Mouse (Mus musculus) embryo, embryonic 11 days (tissue): ENCODE data around the gene Kcnmb4.
A peak's percentile ranks its signal among the peaks of the same experiment; 100 is the strongest.

Experiments
- DNase-seq: peaks from one replicate; pipeline ENCODE4 v3.0.0-alpha.2; 2015

Kcnmb4 gene

DNA sequence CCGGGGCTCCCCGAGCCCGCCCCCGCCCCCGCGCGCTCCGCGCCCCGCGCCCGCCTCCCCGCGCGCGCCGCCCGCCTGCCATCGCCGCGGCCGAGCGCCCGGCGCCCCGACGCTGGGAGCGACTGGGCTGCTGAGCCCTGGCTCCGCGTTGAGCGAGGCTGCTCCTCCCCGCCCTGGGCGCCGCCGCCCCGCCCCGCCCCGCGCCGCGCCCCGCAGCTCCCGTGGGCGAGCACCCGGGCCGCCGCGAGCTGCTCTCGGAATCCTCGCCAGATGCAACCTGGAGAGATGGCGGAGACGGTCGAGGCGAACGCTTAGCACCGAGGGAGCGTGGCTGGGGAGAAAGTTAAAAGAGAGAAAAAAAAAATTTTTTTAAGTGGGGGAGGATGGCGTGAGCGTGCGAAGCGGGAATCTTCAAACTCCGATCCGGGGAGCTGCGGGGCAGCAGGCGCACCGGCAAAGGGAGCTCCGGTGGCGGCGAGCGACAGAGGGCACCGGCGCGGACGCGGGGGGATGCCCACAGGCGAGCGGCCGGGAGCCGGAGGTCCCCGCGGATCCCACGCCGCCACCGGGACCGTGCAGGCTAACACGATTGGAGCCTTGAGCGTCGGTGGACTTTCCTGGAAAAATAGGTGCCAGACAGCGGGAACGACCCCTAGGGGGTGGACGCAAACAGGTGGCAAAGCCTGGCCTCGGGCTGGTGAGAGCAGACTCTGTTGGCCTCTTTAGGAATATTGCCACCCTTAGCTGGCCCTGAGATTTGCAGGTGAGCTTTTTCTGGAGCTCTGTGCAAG, at the start of gene Kcnmb4:
Gene Kcnmb4 (minus strand): TSS at position 120 of the 791 bp plus-strand sequence.
- DNase-seq: peak; percentile 78

DNA sequence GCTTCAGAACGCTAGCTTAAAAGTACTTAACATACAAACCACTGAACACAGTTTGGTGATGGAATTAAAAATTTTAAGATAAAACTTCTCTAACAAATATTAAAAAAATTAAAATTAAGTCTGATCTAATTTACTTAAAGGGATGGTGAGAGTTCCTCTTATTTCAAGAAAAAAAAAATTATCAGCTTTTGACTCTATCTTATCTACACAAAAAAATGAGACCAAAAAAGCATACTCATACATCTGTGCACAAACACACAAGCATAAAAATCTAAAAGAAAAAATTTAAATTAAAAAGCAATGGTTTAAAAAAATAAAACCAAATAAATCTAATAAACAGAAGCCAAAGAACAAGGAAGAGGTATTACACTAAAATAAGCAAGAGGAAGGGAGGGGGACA, 45.9 kb upstream of the Kcnmb4 start:
- DNase-seq: no peak

DNA sequence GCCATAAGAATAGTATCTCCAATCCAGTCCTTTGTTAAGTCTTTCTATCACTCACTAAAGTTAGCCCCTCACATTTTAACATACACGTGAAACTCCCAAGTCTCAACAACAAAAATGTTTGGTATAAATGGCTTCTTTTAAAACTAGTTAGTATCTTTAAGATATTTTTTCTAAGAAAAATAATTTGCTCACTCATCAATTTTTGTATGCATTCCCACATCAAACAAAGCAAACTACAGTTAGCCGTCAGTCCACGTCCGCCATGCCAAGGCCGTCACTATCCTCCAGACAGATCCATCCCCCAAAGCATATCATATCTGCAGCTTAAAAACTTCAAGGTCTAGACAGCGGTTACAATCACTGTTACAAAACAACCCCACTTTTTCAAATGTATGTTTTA, 41.9 kb upstream of the Kcnmb4 start:
- no peak for DNase-seq

DNA sequence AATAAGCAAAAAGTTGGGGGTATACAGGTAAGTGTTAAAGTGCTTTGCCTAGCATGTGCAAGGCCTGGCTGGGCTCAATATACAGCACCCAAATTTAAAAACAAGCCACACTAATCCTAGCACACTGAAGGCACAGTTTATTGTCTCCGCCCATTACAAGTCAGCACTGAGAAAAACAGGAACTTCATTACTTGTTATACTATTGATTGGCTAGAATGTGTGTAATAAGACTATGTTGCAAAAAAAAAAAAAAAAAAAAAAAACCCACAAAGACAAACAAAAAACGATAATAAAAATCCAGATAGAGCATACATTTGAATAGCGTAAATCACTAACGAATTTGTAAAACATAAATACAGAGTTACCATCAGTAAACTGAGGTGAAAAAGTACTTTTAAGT, 41.5 kb upstream of the Kcnmb4 start:
- DNase-seq: no peak

DNA sequence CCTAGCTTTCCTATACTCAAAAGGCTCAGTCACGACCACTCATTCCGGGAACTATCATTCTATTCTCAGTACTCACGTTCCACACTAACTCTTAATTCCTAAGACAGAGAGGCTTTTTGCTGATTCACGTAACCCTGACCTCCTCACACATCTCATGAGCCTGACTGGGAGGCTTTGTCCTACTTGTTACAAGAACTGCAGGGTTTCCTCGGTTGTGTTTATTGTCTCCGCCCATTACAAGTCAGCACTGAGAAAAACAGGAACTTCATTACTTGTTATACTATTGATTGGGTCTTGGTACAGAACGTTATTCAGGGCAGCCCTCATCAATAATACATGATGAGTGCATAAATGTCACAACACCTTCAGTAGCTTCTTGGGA, 39.6 kb upstream of the Kcnmb4 start:
- no peak for DNase-seq

DNA sequence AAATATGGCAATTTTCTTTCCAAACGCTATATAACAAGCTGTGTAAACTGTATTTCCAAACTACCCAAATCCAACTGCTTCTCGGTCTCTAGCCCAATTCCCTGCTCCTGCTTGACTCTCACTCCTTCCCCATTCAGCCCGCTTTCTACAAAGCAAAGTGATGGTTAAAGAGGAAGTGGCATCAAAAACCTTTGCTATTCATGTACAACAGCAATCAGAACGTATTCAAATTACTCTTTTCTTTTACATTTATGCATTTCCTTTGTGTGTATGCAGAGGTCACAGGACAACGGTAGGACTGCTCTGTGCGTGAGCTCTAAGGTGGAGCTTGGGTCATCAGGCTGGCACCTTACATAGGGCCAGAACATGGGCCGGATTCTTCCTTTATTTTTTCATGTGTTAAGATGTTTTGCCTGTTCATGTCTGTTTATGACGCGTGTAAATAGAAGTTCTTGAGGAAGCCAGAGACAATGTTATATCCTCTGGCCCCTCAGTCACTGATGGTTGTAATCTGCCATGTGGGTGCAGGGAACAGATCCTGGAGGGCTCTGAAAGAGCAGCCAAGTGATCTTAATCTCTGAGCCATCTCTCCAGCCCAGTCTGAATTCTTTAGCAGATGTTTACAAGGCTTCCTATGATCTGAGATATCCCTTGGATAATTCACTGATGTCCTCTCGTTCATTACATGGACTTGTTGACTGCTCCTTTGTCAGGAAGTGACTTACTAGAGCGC, 39.0 kb upstream of the Kcnmb4 start:
- no peak for DNase-seq

GRCm38 (mm10) chr10:116505303-116506014, 31.8 kb upstream of the Kcnmb4 start:
- no peak for DNase-seq

DNA sequence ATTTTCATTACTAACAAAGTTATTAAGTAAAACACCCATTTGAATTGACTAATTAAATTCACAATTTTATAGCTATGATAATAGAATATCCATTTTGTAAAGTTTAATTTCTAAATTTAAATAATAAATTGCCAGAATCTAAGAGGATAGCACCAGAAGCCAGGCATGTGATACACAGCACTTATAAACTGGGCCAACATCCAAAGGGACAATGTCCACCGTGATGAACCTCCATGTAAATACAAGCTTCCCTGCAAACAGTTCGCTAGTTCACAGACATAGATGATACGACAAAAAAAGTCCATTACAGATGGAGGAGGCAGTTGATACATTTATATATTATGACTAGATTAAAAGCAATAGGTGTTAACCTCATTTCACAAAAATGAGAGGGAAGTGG, 19.1 kb upstream of the Kcnmb4 start:
- no peak for DNase-seq

GRCm38 (mm10) chr10:116486895-116487747, 13.4 kb upstream of the Kcnmb4 start:
- DNase-seq: no peak

DNA sequence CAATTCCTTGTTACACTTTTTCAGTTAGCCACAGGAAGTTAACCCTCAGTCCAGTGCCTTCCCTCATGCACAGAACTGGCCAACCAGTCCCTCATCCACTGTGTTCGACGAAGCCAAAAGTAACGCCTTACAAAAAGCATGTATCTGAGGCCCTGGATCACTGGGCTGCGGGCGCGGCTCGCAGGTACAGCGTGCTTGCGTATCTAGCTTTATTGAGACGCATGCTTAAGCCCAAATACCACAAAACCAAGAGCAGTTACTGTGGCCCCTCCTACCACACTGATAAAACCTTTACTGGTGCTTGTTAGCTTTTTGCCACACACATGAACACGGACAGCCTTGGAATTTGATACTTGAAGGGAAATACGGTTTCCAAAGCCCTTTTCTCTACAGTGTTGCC, 8.2 kb upstream of the Kcnmb4 start:
- DNase-seq: no peak

DNA sequence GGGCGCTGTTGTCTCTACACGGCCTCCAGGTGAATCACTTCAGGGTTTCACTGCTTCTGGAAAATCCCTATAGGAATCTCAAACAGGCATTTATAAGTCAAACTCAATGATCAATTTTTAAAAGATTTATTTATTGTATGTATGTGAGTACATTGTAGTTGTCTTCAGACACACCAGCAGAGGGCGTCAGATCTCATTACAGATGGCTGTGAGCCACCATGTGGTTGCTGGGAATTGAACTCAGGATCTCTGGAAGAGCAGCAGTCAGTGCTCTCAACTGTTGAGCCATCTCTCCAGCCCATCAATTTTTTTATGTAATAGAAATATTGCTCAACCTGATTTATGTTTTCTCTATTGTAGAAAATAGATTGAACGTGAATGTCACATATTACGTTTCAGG, 7.3 kb upstream of the Kcnmb4 start:
- DNase-seq: no peak

DNA sequence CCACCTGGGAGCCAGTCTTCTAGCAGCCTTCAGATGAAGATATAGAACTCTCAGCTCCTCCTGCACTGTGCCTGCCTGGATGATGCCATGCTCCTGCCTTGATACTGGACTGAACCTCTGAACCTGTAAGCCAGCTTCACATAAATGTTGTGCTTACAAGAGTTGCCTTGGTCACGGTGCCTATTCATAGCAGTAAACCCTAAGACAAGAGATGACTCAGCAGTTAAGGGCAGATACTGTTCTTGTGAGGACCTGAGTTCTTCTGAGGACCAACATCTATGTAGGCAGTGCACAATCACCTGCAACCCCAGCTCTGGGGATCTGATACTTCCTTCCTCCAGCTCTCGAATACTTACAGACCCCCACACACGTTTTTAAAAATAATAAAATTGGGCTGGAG, 2.9 kb upstream of the Kcnmb4 start:
- no peak for DNase-seq

DNA sequence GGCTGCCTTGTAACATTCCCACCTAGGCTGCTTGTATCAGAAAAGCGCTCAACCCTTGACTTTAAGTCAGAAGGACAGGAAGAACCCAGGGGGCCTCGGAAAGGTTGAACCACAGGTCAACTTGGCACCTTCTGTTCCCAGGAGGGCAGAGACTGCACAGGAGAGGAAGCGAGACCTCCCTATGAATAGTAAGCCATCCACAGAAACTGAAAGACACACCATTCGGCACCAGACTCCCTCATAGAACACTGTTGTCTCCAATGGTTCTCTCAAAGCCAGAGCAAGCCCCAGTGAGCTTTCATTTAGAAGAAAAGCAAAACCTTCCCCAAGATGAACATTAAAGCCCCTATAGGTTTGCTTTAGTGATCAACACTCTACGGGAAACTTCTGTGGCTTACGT, 2.0 kb upstream of the Kcnmb4 start:
- DNase-seq: no peak

- DNase-seq: no peak
Observed at GRCm38 (mm10) chr10:116473071-116473758, 463 bp downstream of the Kcnmb4 start.

- DNase-seq: no peak
Observed at GRCm38 (mm10) chr10:116472579-116472978, 1.1 kb downstream of the Kcnmb4 start.

GRCm38 (mm10) chr10:116470306-116470925, 3.3 kb downstream of the Kcnmb4 start:
- no peak for DNase-seq

DNA sequence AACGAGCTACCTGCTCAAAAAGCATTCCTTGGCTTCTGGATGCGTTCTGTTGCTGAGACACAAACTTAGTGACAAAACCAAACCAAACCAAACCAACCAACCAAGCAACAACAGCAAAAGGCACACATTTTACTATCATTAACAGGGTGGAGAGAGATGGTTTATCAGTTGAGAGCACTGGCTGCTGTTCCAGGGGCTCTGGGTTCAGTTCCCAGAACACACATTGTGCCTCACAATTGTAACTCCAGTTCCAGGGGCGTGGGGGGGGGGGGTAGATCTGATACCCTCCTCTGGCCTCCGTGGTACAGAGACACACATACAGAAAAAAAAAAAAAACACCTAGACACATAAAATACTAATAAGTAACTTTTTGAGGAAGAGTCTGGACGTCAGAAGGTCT, 5.6 kb downstream of the Kcnmb4 start:
- DNase-seq: no peak

DNA sequence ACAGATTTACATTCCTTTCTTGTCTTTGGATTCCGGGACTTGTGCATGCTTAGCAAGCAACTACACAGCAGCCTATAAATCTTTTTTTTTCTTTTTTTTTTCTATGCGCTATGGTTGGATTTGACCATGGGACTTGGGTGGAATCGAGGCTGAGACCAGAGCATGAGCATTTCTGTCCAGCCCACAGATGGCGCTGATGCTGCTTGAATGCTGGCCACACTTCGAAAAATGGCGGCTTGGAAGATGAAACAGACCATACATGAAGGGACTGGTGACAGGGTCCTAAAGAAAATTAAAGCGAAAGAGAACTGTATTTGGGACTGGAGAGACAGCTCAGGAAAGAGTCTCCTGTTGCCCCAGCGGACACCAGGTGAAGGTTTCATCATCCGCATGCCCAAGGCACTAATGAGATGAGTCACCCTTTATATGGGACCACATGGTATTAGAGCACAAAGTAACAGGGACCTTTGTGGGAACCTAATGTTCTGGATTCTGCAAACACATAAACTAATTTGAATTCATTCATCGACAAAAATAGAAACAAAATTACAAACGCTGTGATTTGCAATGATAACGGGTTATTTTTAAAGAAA, 9.8 kb downstream of the Kcnmb4 start:
- DNase-seq: no peak

DNA sequence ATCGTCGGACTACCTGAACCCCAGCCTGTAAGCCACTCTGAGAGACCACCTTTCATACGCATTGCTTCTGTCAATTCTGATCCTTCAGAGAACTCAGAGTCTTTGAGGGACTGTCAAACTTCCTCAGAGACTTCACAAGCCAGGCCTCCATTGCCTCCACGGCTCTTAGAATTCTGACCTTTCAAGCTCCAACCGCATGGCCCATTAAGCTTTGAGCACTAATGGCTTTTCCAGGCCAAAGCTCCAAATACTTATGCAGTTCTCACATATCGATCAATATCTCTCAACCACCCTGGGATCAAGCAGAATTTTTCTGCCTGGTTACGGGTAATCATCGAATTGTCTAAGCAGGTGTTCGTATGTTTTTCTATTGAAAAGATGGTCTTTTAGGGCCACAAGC, 12.2 kb downstream of the Kcnmb4 start:
- DNase-seq: peak; percentile 32

- DNase-seq: no peak
Observed at GRCm38 (mm10) chr10:116458786-116459185, 14.9 kb downstream of the Kcnmb4 start.

- no peak for DNase-seq
Observed at GRCm38 (mm10) chr10:116452771-116453170, 20.9 kb downstream of the Kcnmb4 start.
